ENCODE assay signal across 8 mouse cellular contexts in genomic region chr11:103967106-103967735, GRCm38 (mm10). TPM values are rescaled to one million over a fixed set of nuclear protein-coding genes. Genes with fewer than 3 reads are reported as not detected.
DNase-seq lines count a peak whose midpoint lies in the region; ATAC-seq lines count a peak whose summit lies in the region.

No protein-coding gene starts in this region.

- ATAC-seq in embryonic facial prominence, embryonic 14.5 days (ENCODE audit: low read depth): no peak
- ATAC-seq in midbrain, embryonic 16.5 days: no peak
- no peak for ATAC-seq in granulocyte monocyte progenitor cell, adult 5-6 weeks (replicated peaks; ENCODE audit: poor library complexity, severe bottlenecking)

- no peaks in the 10 kb centered on the region for H3K27me3 ChIP-seq in embryonic facial prominence, embryonic 14.5 days (replicated peaks; ENCODE audit: control insufficient read depth, insufficient read depth, low read length)
- no peaks in the 10 kb centered on the region for H3K27me3 ChIP-seq in midbrain, embryonic 16.5 days (ENCODE audit: control insufficient read depth, insufficient read depth, low read depth, low read length)

- DNase-seq in gastrocnemius, postnatal 10 days: peak; percentile 43
- no peak for DNase-seq in gastrocnemius, postnatal 25 days
- DNase-seq in 416B (ENCODE audit: low read depth): peak; percentile 34
- DNase-seq in embryonic facial prominence, embryonic 14.5 days (ENCODE audit: low spot score): no peak
- DNase-seq in kidney, postnatal 14 days: peak; percentile 49
- no peak for DNase-seq in spleen, postnatal 36 days (ENCODE audit: low spot score in 2 of 2)

- H3K9ac ChIP-seq in embryonic facial prominence, embryonic 14.5 days (ENCODE audit: low read depth, low read length): peak overlapping the region; percentile 82
- H3K9ac ChIP-seq in midbrain, embryonic 16.5 days (ENCODE audit: low read depth, low read length): peak overlapping the region; percentile 97

- H3K4me3 ChIP-seq in embryonic facial prominence, embryonic 14.5 days (ENCODE audit: low read depth, low read length): peak overlapping the region; percentile 90
- H3K4me3 ChIP-seq in midbrain, embryonic 16.5 days (ENCODE audit: low read depth, low read length): peak overlapping the region; percentile 98

- H3K9me3 ChIP-seq in embryonic facial prominence, embryonic 14.5 days (ENCODE audit: control insufficient read depth, low read length): no peaks in the 10 kb centered on the region
- H3K9me3 ChIP-seq in midbrain, embryonic 16.5 days (replicated peaks; ENCODE audit: control insufficient read depth, low read length, poor library complexity, severe bottlenecking): no peaks in the 10 kb centered on the region

- peaks cover 27% of the 10 kb centered on the region; the same call in 1 of the 2 replicates for H3K36me3 ChIP-seq in embryonic facial prominence, embryonic 14.5 days (ENCODE audit: control insufficient read depth, insufficient read depth, low read length)
- peaks cover 5% of the 10 kb centered on the region; the same call in 1 of the 2 replicates for H3K36me3 ChIP-seq in midbrain, embryonic 16.5 days (ENCODE audit: control insufficient read depth, insufficient read depth, low read length)

- H3K4me1 ChIP-seq in embryonic facial prominence, embryonic 14.5 days (ENCODE audit: control insufficient read depth, insufficient read depth, low read length): peaks cover 12% of the 10 kb centered on the region
- H3K4me1 ChIP-seq in midbrain, embryonic 16.5 days (ENCODE audit: control insufficient read depth, insufficient read depth, low read length): peaks cover 33% of the 10 kb centered on the region

- under 1% methylated on average over 20 of the region's 20 CpGs for WGBS in embryonic facial prominence, embryonic 14.5 days
- under 1% methylated on average over 20 of the region's 20 CpGs for WGBS in midbrain, embryonic 16.5 days

- peak overlapping the region; percentile 95 for H3K27ac ChIP-seq in embryonic facial prominence, embryonic 14.5 days (replicated peaks; ENCODE audit: low read depth, low read length)
- H3K27ac ChIP-seq in midbrain, embryonic 16.5 days (ENCODE audit: low read length): peak overlapping the region; percentile 96

- peak overlapping the region; percentile 90 for H3K4me2 ChIP-seq in embryonic facial prominence, embryonic 14.5 days (ENCODE audit: low read depth, low read length)
- H3K4me2 ChIP-seq in midbrain, embryonic 16.5 days (ENCODE audit: low read length): peak overlapping the region; percentile 91

RNA-seq across cellular contexts. Expression of gene Arf2, which starts 0.7 kb away (rescaled TPM):
- total RNA-seq in gastrocnemius, postnatal 10 days (2021): 10 to 100 TPM; 25.5 to 26.0 TPM
- 10 to 100 TPM; 16.7 to 17.3 TPM for total RNA-seq in gastrocnemius, postnatal 25 days (2021)
- polyA plus RNA-seq in embryonic facial prominence, embryonic 14.5 days (2014; fragmentation: Nextera tagmentation; extraction: Ambion mirVana): 63.6 and 69.6 TPM in 2 replicates
- polyA plus RNA-seq in midbrain, embryonic 16.5 days (2015; fragmentation: Nextera tagmentation; extraction: Ambion mirVana): 247 TPM in 2 replicates
- 17.3 and 20.9 TPM in 2 replicates for total RNA-seq in granulocyte monocyte progenitor cell, adult 5-6 weeks (2014; fragmentation: Nextera tagmentation)
- total RNA-seq in granulocyte monocyte progenitor cell, adult 5-6 weeks (2017): 30.2 and 38.9 TPM in 2 replicates

RNA-seq across cellular contexts. Expression of gene Nsf, which starts 13.4 kb away (rescaled TPM):
- 10 to 100 TPM; 19.7 to 22.2 TPM for total RNA-seq in gastrocnemius, postnatal 10 days (2021)
- 10 to 100 TPM; 15.9 to 23.5 TPM for total RNA-seq in gastrocnemius, postnatal 25 days (2021)
- polyA plus RNA-seq in embryonic facial prominence, embryonic 14.5 days (2014; fragmentation: Nextera tagmentation; extraction: Ambion mirVana): 39.9 and 50.0 TPM in 2 replicates
- polyA plus RNA-seq in midbrain, embryonic 16.5 days (2015; fragmentation: Nextera tagmentation; extraction: Ambion mirVana): 223 and 248 TPM in 2 replicates
- total RNA-seq in granulocyte monocyte progenitor cell, adult 5-6 weeks (2014; fragmentation: Nextera tagmentation): 27.6 and 54.7 TPM in 2 replicates
- total RNA-seq in granulocyte monocyte progenitor cell, adult 5-6 weeks (2017): 26.6 and 32.9 TPM in 2 replicates

Comparison
In these comparisons a context has a peak if more than half of its experiments do, and no peak if none do; other contexts are left out.
1. DNase-seq: peak in gastrocnemius, postnatal 10 days (single experiment), 416B (single experiment) and kidney, postnatal 14 days (single experiment); none in gastrocnemius, postnatal 25 days (single experiment), embryonic facial prominence, embryonic 14.5 days (single experiment) and spleen, postnatal 36 days (0 of 2).